Mouse (Mus musculus) neural tube, embryonic 12.5 days (tissue): Measurements from ENCODE around the gene Mrpl54. TPM values are rescaled to one million over a fixed set of nuclear protein-coding genes. Genes with fewer than 3 reads are reported as not detected.

Source experiments
- ATAC-seq: fragments of 200-750 bp; cut with Nextera tagmentation; 2 replicates; pipeline ENCODE4 v1.8.0; 2017; ENCODE audit warnings: low read depth, mild to moderate bottlenecking, moderate TSS enrichment, moderate library complexity; ENCODE audit not compliant: low FRiP score
- H3K27ac ChIP-seq: fragments of 300-500 bp; sonication (generic); 2 replicates; pipeline ENCODE4 v1.5.1; 2016
- H3K27me3 ChIP-seq: fragments of 300-500 bp; sonication (generic); replicated peaks from 2 replicates; pipeline ENCODE4 v1.6.1; 2016; ENCODE audit warnings: mild to moderate bottlenecking
- H3K36me3 ChIP-seq: fragments of 300-500 bp; sonication (generic); 2 replicates; pipeline ENCODE4 v1.6.1; 2016; ENCODE audit warnings: mild to moderate bottlenecking
- H3K4me1 ChIP-seq: fragments of 300-500 bp; sonication (generic); 2 replicates; pipeline ENCODE4 v1.6.1; 2016
- H3K4me2 ChIP-seq: fragments of 300-500 bp; sonication (generic); replicated peaks from 2 replicates; pipeline ENCODE4 v1.6.1; 2016; ENCODE audit warnings: mild to moderate bottlenecking
- H3K4me3 ChIP-seq: fragments of 300-500 bp; sonication (generic); 2 replicates; pipeline ENCODE4 v1.5.1; 2016
- H3K9ac ChIP-seq: fragments of 300-500 bp; sonication (generic); 2 replicates; pipeline ENCODE4 v1.6.1; 2016; ENCODE audit warnings: mild to moderate bottlenecking
- H3K9me3 ChIP-seq: fragments of 300-500 bp; sonication (generic); 2 replicates; pipeline ENCODE4 v1.6.1; 2016; ENCODE audit warnings: mild to moderate bottlenecking
- WGBS: fragments of 180-500 bp; shearing (Covaris S2); methylation state at CpG from one replicate; pipeline ENCODE4 v1.1.7; 2016; 5-methylcytosine and 5-hydroxymethylcytosine counted together
- polyA plus RNA-seq: library from polyadenylated mRNA; unstranded; fragments of >200 nt; fragmentation: Nextera tagmentation; extraction: Ambion mirVana; gene quantifications from 2 replicates; pipeline ENCODE4 v1.2.1, GENCODE M21; 2016

Mrpl54 gene
- polyA plus RNA-seq, 1 experiment from 2014 or later, result 157 TPM

GRCm38 (mm10) chr10:81279496-81279895 is 12.8 kb upstream of the Mrpl54 start:
- Histone ChIP-seq H3K4me1 (peaks cover 7% of the 10 kb centered on the region), H3K27ac (no peak overlapping the region), H3K36me3 (no peaks in the 10 kb centered on the region), H3K9me3 (no peaks in the 10 kb centered on the region), H3K4me3 (no peak overlapping the region), H3K9ac (no peak overlapping the region), H3K27me3 (peaks cover 30% of the 10 kb centered on the region), H3K4me2 (no peak overlapping the region)
- 25% methylated on average over 10 of the region's 10 CpGs for WGBS
- no peak for ATAC-seq

GRCm38 (mm10) chr10:81277676-81278075 is 10.9 kb upstream of the Mrpl54 start:
- H3K27ac ChIP-seq, result no peak overlapping the region
- WGBS, result 80% methylated on average over 22 of the region's 22 CpGs
- no peak overlapping the region for H3K4me2 ChIP-seq
- no peak overlapping the region for H3K4me3 ChIP-seq
- H3K27me3 ChIP-seq, result peaks cover 12% of the 10 kb centered on the region
- no peak for ATAC-seq
- peaks cover 13% of the 10 kb centered on the region for H3K36me3 ChIP-seq
- no peak overlapping the region for H3K9ac ChIP-seq
- peaks cover 7% of the 10 kb centered on the region for H3K4me1 ChIP-seq
- no peaks in the 10 kb centered on the region for H3K9me3 ChIP-seq

GRCm38 (mm10) chr10:81273842-81274241 is 7.1 kb upstream of the Mrpl54 start:
- no peak overlapping the region for H3K4me2 ChIP-seq
- WGBS, result 95% methylated on average over 19 of the region's 19 CpGs
- peaks cover 4% of the 10 kb centered on the region for H3K4me1 ChIP-seq
- no peaks in the 10 kb centered on the region; the same call in 1 of the 2 replicates for H3K27me3 ChIP-seq
- no peaks in the 10 kb centered on the region for H3K9me3 ChIP-seq
- no peak overlapping the region for H3K27ac ChIP-seq
- H3K4me3 ChIP-seq, result no peak overlapping the region
- H3K9ac ChIP-seq, result no peak overlapping the region
- no peak for ATAC-seq
- peaks cover 33% of the 10 kb centered on the region for H3K36me3 ChIP-seq

- 93% methylated on average over 21 of the region's 21 CpGs for WGBS
- no peak overlapping the region for H3K4me2 ChIP-seq
- H3K27me3 ChIP-seq, result no peaks in the 10 kb centered on the region
- no peak overlapping the region for H3K9ac ChIP-seq
- H3K36me3 ChIP-seq, result peaks cover 33% of the 10 kb centered on the region
- H3K4me1 ChIP-seq, result peaks cover 12% of the 10 kb centered on the region
- H3K27ac ChIP-seq, result no peak overlapping the region
- H3K9me3 ChIP-seq, result no peaks in the 10 kb centered on the region
- H3K4me3 ChIP-seq, result no peak overlapping the region
- ATAC-seq, result no peak
These were observed 5.6 kb upstream of the Mrpl54 start for GRCm38 (mm10) chr10:81272356-81272755.

DNA sequence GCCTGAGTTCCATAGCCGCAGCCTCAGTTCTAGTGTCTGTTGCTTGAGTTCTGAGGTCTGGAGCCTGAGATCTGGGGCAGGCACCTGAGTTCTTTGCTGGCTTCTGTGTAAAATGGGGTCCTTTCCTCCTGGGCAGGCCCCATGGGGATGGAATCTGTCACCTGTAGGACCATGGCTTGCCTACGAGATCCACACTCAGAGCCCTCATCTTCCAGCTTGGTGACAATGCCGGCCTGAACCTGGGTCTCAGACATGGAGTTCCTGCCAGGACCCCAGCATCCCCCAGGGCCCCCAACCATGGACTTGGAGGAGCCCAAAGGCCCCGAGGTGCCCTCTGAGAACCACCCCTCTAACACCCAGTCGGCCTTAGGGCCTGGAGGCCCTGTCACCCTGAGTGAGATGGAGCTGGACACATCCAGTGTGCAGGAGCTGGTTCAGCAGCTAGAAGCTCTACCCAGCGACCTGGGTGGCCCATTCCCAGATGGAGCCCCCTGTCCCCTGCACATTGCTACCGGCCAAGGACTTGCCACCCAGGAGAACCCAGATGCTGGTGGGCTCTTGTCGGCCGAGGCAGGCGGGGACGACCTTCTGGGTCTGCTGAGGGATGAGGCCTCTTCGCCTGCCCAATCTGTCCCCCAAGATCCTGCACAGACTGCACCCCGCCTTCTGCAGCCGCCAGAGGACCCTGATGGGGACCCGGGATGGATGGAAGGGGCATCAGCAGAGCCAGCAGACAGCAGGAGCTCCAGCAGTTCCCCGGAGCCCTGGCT is 2.1 kb upstream of the Mrpl54 start:
- H3K9me3 ChIP-seq, result no peaks in the 10 kb centered on the region
- H3K4me3 ChIP-seq, result peak overlapping the region; percentile 54
- H3K4me1 ChIP-seq, result peaks cover 17% of the 10 kb centered on the region
- no peak for ATAC-seq
- H3K36me3 ChIP-seq, result peaks cover 49% of the 10 kb centered on the region
- 83% methylated on average over 16 of the region's 16 CpGs for WGBS
- H3K27me3 ChIP-seq, result no peaks in the 10 kb centered on the region
- H3K27ac ChIP-seq, result no peak overlapping the region
- H3K9ac ChIP-seq, result peak overlapping the region; percentile 77
- peak overlapping the region; percentile 85 for H3K4me2 ChIP-seq

- H3K9me3 ChIP-seq, result no peaks in the 10 kb centered on the region
- H3K9ac ChIP-seq, result peak overlapping the region; percentile 77
- no peak overlapping the region for H3K27ac ChIP-seq
- no peaks in the 10 kb centered on the region for H3K27me3 ChIP-seq
- peak; percentile 56; the same call in 1 of the 2 replicates for ATAC-seq
- 4% methylated on average over 23 of the region's 23 CpGs for WGBS
- peak overlapping the region; percentile 85 for H3K4me2 ChIP-seq
- peak overlapping the region; percentile 54 for H3K4me3 ChIP-seq
- peaks cover 17% of the 10 kb centered on the region for H3K4me1 ChIP-seq
- peaks cover 49% of the 10 kb centered on the region for H3K36me3 ChIP-seq
These were observed 1.3 kb upstream of the Mrpl54 start for GRCm38 (mm10) chr10:81268056-81268455.

- H3K4me3 ChIP-seq, result no peak overlapping the region
- no peak for ATAC-seq
- peaks cover 41% of the 10 kb centered on the region for H3K36me3 ChIP-seq
- peaks cover 17% of the 10 kb centered on the region for H3K4me1 ChIP-seq
- peak overlapping the region; percentile 66 for H3K4me2 ChIP-seq
- H3K9me3 ChIP-seq, result 0 out of 2 replicates have a peak, but pooled peaks cover 3% of the 10 kb centered on the region
- 96% methylated on average over 8 of the region's 8 CpGs for WGBS
- peak overlapping the region; percentile 42 for H3K9ac ChIP-seq
- H3K27me3 ChIP-seq, result no peaks in the 10 kb centered on the region
- H3K27ac ChIP-seq, result no peak overlapping the region
These were observed 1.2 kb downstream of the Mrpl54 start for GRCm38 (mm10) chr10:81265540-81265939.

DNA sequence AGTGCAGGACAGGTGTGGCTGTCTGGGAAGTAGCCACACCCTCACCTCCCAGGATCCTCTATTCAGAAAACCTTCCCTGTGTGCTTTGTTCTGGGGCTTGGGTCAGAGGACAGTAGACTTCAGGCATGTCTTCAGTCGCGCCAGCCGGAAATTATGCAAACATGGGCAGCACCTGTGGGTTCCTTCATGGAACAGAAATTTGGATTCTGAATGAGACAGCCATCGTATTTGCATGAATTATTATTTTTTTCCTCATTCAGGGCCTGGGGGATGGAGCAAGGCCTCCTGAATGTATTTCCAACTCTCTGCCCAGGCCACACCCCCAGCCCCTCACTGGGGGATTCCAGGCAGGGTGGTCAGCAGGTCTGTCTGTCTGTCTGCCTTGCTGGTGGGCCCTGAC is 5.7 kb downstream of the Mrpl54 start:
- H3K27ac ChIP-seq, result no peak overlapping the region
- WGBS, result 90% methylated on average over 4 of the region's 4 CpGs
- H3K9me3 ChIP-seq, result 0 out of 2 replicates have a peak, but pooled peaks cover 5% of the 10 kb centered on the region
- peaks cover 41% of the 10 kb centered on the region for H3K27me3 ChIP-seq
- ATAC-seq, result no peak
- no peak overlapping the region for H3K9ac ChIP-seq
- H3K4me3 ChIP-seq, result no peak overlapping the region
- no peak overlapping the region for H3K4me2 ChIP-seq
- peaks cover 27% of the 10 kb centered on the region for H3K4me1 ChIP-seq
- peaks cover 41% of the 10 kb centered on the region for H3K36me3 ChIP-seq

- no peak overlapping the region for H3K27ac ChIP-seq
- 0 out of 2 replicates have a peak, but pooled peaks have one; percentile 18 for ATAC-seq
- peaks cover 48% of the 10 kb centered on the region for H3K27me3 ChIP-seq
- no peak overlapping the region for H3K4me3 ChIP-seq
- no peak overlapping the region for H3K9ac ChIP-seq
- H3K36me3 ChIP-seq, result peaks cover 29% of the 10 kb centered on the region
- H3K4me2 ChIP-seq, result peak overlapping the region; percentile 12
- H3K9me3 ChIP-seq, result 0 out of 2 replicates have a peak, but pooled peaks cover 5% of the 10 kb centered on the region
- WGBS, result 41% methylated on average over 21 of the region's 21 CpGs
- peaks cover 23% of the 10 kb centered on the region for H3K4me1 ChIP-seq
These were observed 7.4 kb downstream of the Mrpl54 start for GRCm38 (mm10) chr10:81259225-81259884.

- peak overlapping the region; percentile 39 for H3K4me3 ChIP-seq
- H3K36me3 ChIP-seq, result peaks cover 9% of the 10 kb centered on the region
- WGBS, result 3% methylated on average over 62 of the region's 62 CpGs
- no peak overlapping the region for H3K27ac ChIP-seq
- peaks cover 67% of the 10 kb centered on the region for H3K27me3 ChIP-seq
- 0 out of 2 replicates have a peak, but pooled peaks cover 5% of the 10 kb centered on the region for H3K9me3 ChIP-seq
- ATAC-seq, result no peak
- peak overlapping the region; percentile 71 for H3K4me2 ChIP-seq
- H3K9ac ChIP-seq, result peak overlapping the region; percentile 52; the same call in 1 of the 2 replicates
- H3K4me1 ChIP-seq, result peaks cover 31% of the 10 kb centered on the region
These were observed 9.3 kb downstream of the Mrpl54 start for GRCm38 (mm10) chr10:81257158-81258039.

GRCm38 (mm10) chr10:81254886-81255285 is 11.8 kb downstream of the Mrpl54 start:
- Histone ChIP-seq H3K27ac (no peak overlapping the region), H3K9ac (no peak overlapping the region), H3K9me3 (no peaks in the 10 kb centered on the region), H3K4me1 (peaks cover 34% of the 10 kb centered on the region), H3K27me3 (peaks cover 84% of the 10 kb centered on the region), H3K4me2 (no peak overlapping the region), H3K36me3 (no peaks in the 10 kb centered on the region), H3K4me3 (no peak overlapping the region)
- 56% methylated on average over 1 of the region's 1 CpGs for WGBS
- no peak for ATAC-seq
